Mouse (Mus musculus) sigmoid colon, adult 10 weeks (tissue): ENCODE results near the gene Adgrg1. TPM values are rescaled to one million over a fixed set of nuclear protein-coding genes. Genes with fewer than 3 reads are reported as not detected.

Source experiments
- polyA plus RNA-seq: library from polyadenylated mRNA; stranded (reverse); fragments of 350-450 nt; fragmentation: Illumina TruSeq; extraction: RNeasy Lipid Tissue Mini Kit (QIAGEN cat#74804); gene quantifications from one replicate; pipeline ENCODE4 v1.2.3, GENCODE M21; 2014; ENCODE audit warnings: low read depth, low replicate concordance

Adgrg1 gene
- 2.4 TPM for polyA plus RNA-seq

GRCm38 (mm10) chr8:94974467-94975165 is at the start of gene Adgrg1:
TSS of gene Adgrg1 (plus strand) at chr8:94974751.

GRCm38 (mm10) chr8:95017451-95017850 is 42.9 kb downstream of the Adgrg1 start, which contains the start of gene Adgrg3:
TSS of gene Adgrg3 (plus strand) at chr8:95017692.

GRCm38 (mm10) chr8:95054927-95055510 is 80.5 kb downstream of the Adgrg1 start, which contains the start of gene Drc7:
TSS of gene Drc7 (plus strand) at chr8:95055103.

Other genes with a start within 250 kb of the Adgrg1 start
- 2.3 TPM for gene Ccl22, start 229.2 kb upstream of the Adgrg1 start, polyA plus RNA-seq
- 5.1 TPM for gene Cx3cl1, start 202.7 kb upstream of the Adgrg1 start, polyA plus RNA-seq
- not detected for gene Ccl17, start 164.3 kb upstream of the Adgrg1 start, polyA plus RNA-seq
- gene Coq9, start 136.4 kb upstream of the Adgrg1 start, polyA plus RNA-seq: 19.1 TPM
- 6.3 TPM for gene Ciapin1, start 136.4 kb upstream of the Adgrg1 start, polyA plus RNA-seq
- 4.5 TPM for gene Polr2c, start 117.3 kb upstream of the Adgrg1 start, polyA plus RNA-seq
- gene Dok4, start 98.4 kb upstream of the Adgrg1 start, polyA plus RNA-seq: 13.7 TPM
- not detected for gene Ccdc102a, start 56.7 kb upstream of the Adgrg1 start, polyA plus RNA-seq
- gene Adgrg5, start 51.1 kb upstream of the Adgrg1 start, polyA plus RNA-seq: 0.19 TPM
- 1.2 TPM for gene Adgrg3, start 42.9 kb downstream of the Adgrg1 start, polyA plus RNA-seq
- gene Drc7, start 80.4 kb downstream of the Adgrg1 start, polyA plus RNA-seq: not detected
- gene Katnb1, start 106.4 kb downstream of the Adgrg1 start, polyA plus RNA-seq: 0.22 TPM
- not detected for gene Kifc3, start 228.1 kb downstream of the Adgrg1 start, polyA plus RNA-seq